Mouse (Mus musculus): ENCODE measurements at regions not wholly inside any gene's neighbourhood (a gene's known extent, or its start where the extent isn't known, plus 50 kb on each side); places are given as distances from the start of the nearest gene placed in this dataset.

- peak; percentile 44; the same call in 1 of the 2 replicates for TF ChIP-seq CTCF (IDR thresholded peaks at IDR 0.05; ENCODE audit: control insufficient read depth, insufficient read depth, insufficient replicate concordance, low read depth, low read length)
- TF ChIP-seq POLR2A (IDR thresholded peaks at IDR 0.05; ENCODE audit: control insufficient read depth, low read depth, low read length) = no peak
These were observed 55.9 kb upstream of the D330045A20Rik start for GRCm38 (mm10) chrX:139424307-139424706.

Data from testis, adult 2 months (tissue).